Mouse (Mus musculus) erythroblast, adult 5-6 weeks (primary cell): ENCODE measurements around the gene Eif3j1. TPM values are rescaled to one million over a fixed set of nuclear protein-coding genes. Genes with fewer than 3 reads are reported as not detected.

Experiments used
- ATAC-seq: replicated peaks from 2 replicates; pipeline ENCODE4 v1.8.0; 2016; ENCODE audit warnings: moderate number of reproducible peaks, mild to moderate bottlenecking, moderate TSS enrichment, inconsistent platforms; ENCODE audit not compliant: poor library complexity, low FRiP score, severe bottlenecking
- total RNA-seq, 2 experiments: library from RNA; stranded (forward) in 1 of 2; stranded (reverse) in 1 of 2; fragments of 150-400 nt in 1 of 2; fragments of 200-764, 138-1000 nt in 1 of 2; gene quantifications; 2 replicates each; pipeline versions ENCODE4 v1.2.3 to v1.2.4; 2015 to 2017; ENCODE audit warnings: low replicate concordance in 2 of 2

Eif3j1 gene
- total RNA-seq, 2 experiments from 2014 or later = 5.0 to 14.5 TPM

- no peak for ATAC-seq
Measured at GRCm38 (mm10) chr2:122093844-122094243, 65.5 kb downstream of the Eif3j1 start.

GRCm38 (mm10) chr2:122097686-122098085 is 69.3 kb downstream of the Eif3j1 start:
- peak; percentile 58 for ATAC-seq

GRCm38 (mm10) chr2:122102070-122102469 is 73.7 kb downstream of the Eif3j1 start:
- ATAC-seq = peak; percentile 76; the same call in 1 of the 2 replicates

Other genes with a start within 250 kb of the Eif3j1 start
- gene Frmd5, start 221.5 kb upstream of the Eif3j1 start, total RNA-seq (2015; ENCODE audit: low replicate concordance) = not detected in 2 replicates
- gene Frmd5, start 221.5 kb upstream of the Eif3j1 start, total RNA-seq (2017; ENCODE audit: low replicate concordance) = not detected in 2 replicates
- 1.5 and 2.9 TPM in 2 replicates for gene Casc4, start 161.6 kb upstream of the Eif3j1 start, total RNA-seq (2015; ENCODE audit: low replicate concordance)
- 0.77 and 4.2 TPM in 2 replicates for gene Casc4, start 161.6 kb upstream of the Eif3j1 start, total RNA-seq (2017; ENCODE audit: low replicate concordance)
- gene Ctdspl2, start 72.5 kb upstream of the Eif3j1 start, total RNA-seq (2015; ENCODE audit: low replicate concordance) = 19.4 and 23.4 TPM in 2 replicates
- 22.6 and 30.2 TPM in 2 replicates for gene Ctdspl2, start 72.5 kb upstream of the Eif3j1 start, total RNA-seq (2017; ENCODE audit: low replicate concordance)
- not detected in 2 replicates for gene Mageb3, start 72.5 kb upstream of the Eif3j1 start, total RNA-seq (2015; ENCODE audit: low replicate concordance)
- 0.43 TPM in 1 of 2 replicates, not detected in the other for gene Mageb3, start 72.5 kb upstream of the Eif3j1 start, total RNA-seq (2017; ENCODE audit: low replicate concordance)
- gene Spg11, start 89.8 kb downstream of the Eif3j1 start, total RNA-seq (2015; ENCODE audit: low replicate concordance) = 2.5 and 4.4 TPM in 2 replicates
- gene Spg11, start 89.8 kb downstream of the Eif3j1 start, total RNA-seq (2017; ENCODE audit: low replicate concordance) = 4.5 and 5.6 TPM in 2 replicates
- gene B2m, start 119.1 kb downstream of the Eif3j1 start, total RNA-seq (2015; ENCODE audit: low replicate concordance) = 1,642 and 1,724 TPM in 2 replicates
- gene B2m, start 119.1 kb downstream of the Eif3j1 start, total RNA-seq (2017; ENCODE audit: low replicate concordance) = 563 and 1,023 TPM in 2 replicates
- gene Trim69, start 132.2 kb downstream of the Eif3j1 start, total RNA-seq (2015; ENCODE audit: low replicate concordance) = not detected in 2 replicates
- gene Trim69, start 132.2 kb downstream of the Eif3j1 start, total RNA-seq (2017; ENCODE audit: low replicate concordance) = not detected in 2 replicates
- not detected in 2 replicates for gene Patl2, start 157.6 kb downstream of the Eif3j1 start, total RNA-seq (2015; ENCODE audit: low replicate concordance)
- not detected in 2 replicates for gene Patl2, start 157.6 kb downstream of the Eif3j1 start, total RNA-seq (2017; ENCODE audit: low replicate concordance)
- not detected in 2 replicates for gene Terb2, start 157.7 kb downstream of the Eif3j1 start, total RNA-seq (2015; ENCODE audit: low replicate concordance)
- gene Terb2, start 157.7 kb downstream of the Eif3j1 start, total RNA-seq (2017; ENCODE audit: low replicate concordance) = not detected in 2 replicates
- gene Sord, start 206.2 kb downstream of the Eif3j1 start, total RNA-seq (2015; ENCODE audit: low replicate concordance) = 14.6 and 18.8 TPM in 2 replicates
- gene Sord, start 206.2 kb downstream of the Eif3j1 start, total RNA-seq (2017; ENCODE audit: low replicate concordance) = 15.3 and 18.7 TPM in 2 replicates